ENCODE assay signal across 19 mouse cellular contexts in the genomic region with DNA sequence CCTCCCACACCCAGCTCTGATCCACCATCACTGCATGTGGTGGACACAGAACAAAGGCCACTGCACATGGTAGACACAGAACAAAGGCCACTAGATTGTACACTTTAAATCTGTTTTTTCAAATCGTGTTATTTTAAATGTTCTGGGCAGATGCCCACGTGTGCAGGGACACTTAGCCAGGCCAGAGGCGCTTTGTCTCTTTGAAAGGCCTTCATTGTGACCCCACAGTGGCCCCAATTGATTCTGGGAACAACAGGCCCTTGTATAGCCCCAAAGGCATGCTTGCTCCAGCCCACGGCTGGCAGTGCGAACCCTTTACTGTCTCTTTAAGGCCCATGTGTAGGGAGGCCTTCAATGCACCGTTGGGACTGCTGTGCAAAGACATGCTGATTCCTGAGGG. TPM values are rescaled to one million over a fixed set of nuclear protein-coding genes. Genes with fewer than 3 reads are reported as not detected.
DNase-seq lines count a peak whose midpoint lies in the region; TF ChIP-seq lines count a peak whose summit lies in the region.
"Had no signal": no experiment of that assay in that cellular context is flagged by ENCODE, and none has a peak within 500 bp of the region (broad histone marks: within the 10 kb centered on the region; RNA-seq: fewer than 3 reads in every experiment).

No protein-coding gene starts in this region.

- H3K4me1 ChIP-seq in cortical plate, adult 2 months (ENCODE audit: control insufficient read depth, insufficient read depth, low read length) = no peaks in the 10 kb centered on the region

- intact Hi-C loops in left cerebral cortex, postnatal 36 days (cut with DNase I) = no loop called here

- DNase-seq in cerebellum, adult 11-12 months = peak; percentile 25
- DNase-seq in cerebellum, postnatal 25 days = no peak
- DNase-seq in frontal cortex, adult 2 months (ENCODE audit: extremely low spot score in 1 of 2, low spot score in 1 of 2) = peak; percentile 18 to 40
- DNase-seq in frontal cortex, postnatal 25 days (ENCODE audit: low spot score in 2 of 2) = no peak
- DNase-seq in left cerebral cortex, adult 11 months (ENCODE audit: low spot score) = peak; percentile 45
- DNase-seq in left cerebral cortex, postnatal 36 days (ENCODE audit: low spot score in 2 of 2) = no peak
- no peak for DNase-seq in lung, postnatal 4 days
- DNase-seq: heart, postnatal 14 days; kidney, adult 8-10 months; kidney, postnatal 25 days; liver; lung, adult 18-20 months; lung, postnatal 36 days; thymus, adult 18-20 months had no signal

- TF ChIP-seq POLR2A in cortical plate, adult 2 months (IDR thresholded peaks at IDR 0.05; ENCODE audit: extremely low read depth, insufficient read depth, low read length) = no peak

- H3K4me3 ChIP-seq in cortical plate, adult 2 months (ENCODE audit: insufficient read depth, low read length) = no peak overlapping the region
- H3K4me3 ChIP-seq: erythroblast, embryonic 14.5 days had no signal

- peak overlapping the region; percentile 68; the same call in 1 of the 2 replicates for H3K27ac ChIP-seq in cortical plate, adult 2 months (ENCODE audit: insufficient read depth, low read length)

- TF ChIP-seq CTCF in cortical plate, adult 2 months (IDR thresholded peaks at IDR 0.05; ENCODE audit: extremely low read depth, insufficient read depth, low read length) = no peak

RNA-seq across cellular contexts. Expression of gene Mal, which starts 29.1 kb away (rescaled TPM):
- 70.5 and 94.8 TPM in 2 replicates for polyA plus RNA-seq in frontal cortex, adult 2 months (2012; rRNA removed)
- 100 to 1,000 TPM; 106 to 160 TPM for total RNA-seq in left cerebral cortex, postnatal 36 days (2021)
- polyA plus RNA-seq in cortical plate, adult 2 months (2012; rRNA removed) = 144 and 209 TPM in 2 replicates
- total RNA-seq: G1E had no signal
- polyA plus RNA-seq: CD4-positive, CD25-positive, alpha-beta regulatory T cell, adult 4 months; erythroblast, embryonic 14.5 days; G1E; inflammation-experienced regulatory T-cells, adult 6 months had no signal

RNA-seq across cellular contexts. Expression of gene Mrps5, which starts 40.3 kb away (rescaled TPM):
- 113 and 115 TPM in 2 replicates for polyA plus RNA-seq in frontal cortex, adult 2 months (2012; rRNA removed)
- 100 to 1,000 TPM in 1 of 2 experiments, 10 to 100 TPM in 1; 80.0 to 102 TPM for total RNA-seq in left cerebral cortex, postnatal 36 days (2021)
- polyA plus RNA-seq in cortical plate, adult 2 months (2012; rRNA removed) = 88.8 and 90.0 TPM in 2 replicates

RNA-seq across cellular contexts. Expression of gene Zfp661, which starts 40.5 kb away (rescaled TPM):
- 9.0 and 9.3 TPM in 2 replicates for polyA plus RNA-seq in frontal cortex, adult 2 months (2012; rRNA removed)
- total RNA-seq in left cerebral cortex, postnatal 36 days (2021) = 1 to 10 TPM; 7.6 to 8.6 TPM
- polyA plus RNA-seq in cortical plate, adult 2 months (2012; rRNA removed) = 10.3 and 10.4 TPM in 2 replicates
- polyA plus RNA-seq: erythroblast, embryonic 14.5 days had no signal

Comparison
In these comparisons a context has a peak if more than half of its experiments do, and no peak if none do; other contexts are left out.
1. DNase-seq: peak in cerebellum, adult 11-12 months (single experiment), frontal cortex, adult 2 months (2 of 2) and left cerebral cortex, adult 11 months (single experiment); none in cerebellum, postnatal 25 days (0 of 2), frontal cortex, postnatal 25 days (0 of 2), left cerebral cortex, postnatal 36 days (0 of 2) and lung, postnatal 4 days (0 of 2).